Mouse (Mus musculus) limb, embryonic 11.5 days (tissue): ENCODE results near the gene Cdk6. TPM values are rescaled to one million over a fixed set of nuclear protein-coding genes. Genes with fewer than 3 reads are reported as not detected.

Experiments
- ATAC-seq: fragments of 200-750 bp; cut with Nextera tagmentation; 2 replicates; pipeline ENCODE4 v1.8.0; 2017; ENCODE audit warnings: low read depth; ENCODE audit not compliant: insufficient number of reproducible peaks, low FRiP score, low TSS enrichment
- DNase-seq: peaks from one replicate; pipeline ENCODE4 v3.0.0-alpha.2; 2015; ENCODE audit warnings: low spot score
- H3K27ac ChIP-seq: fragments of 300-500 bp; sonication (generic); replicated peaks from 2 replicates; pipeline ENCODE4 v1.5.1; 2014; ENCODE audit warnings: low read depth, mild to moderate bottlenecking, low read length
- H3K27me3 ChIP-seq: fragments of 300-500 bp; sonication (generic); 2 replicates; pipeline ENCODE4 v1.6.1; 2014; ENCODE audit warnings: mild to moderate bottlenecking, low read length, mixed read lengths; ENCODE audit not compliant: control insufficient read depth, insufficient read depth
- H3K36me3 ChIP-seq: fragments of 300-500 bp; sonication (generic); 2 replicates; pipeline ENCODE4 v1.6.1; 2014; ENCODE audit warnings: mild to moderate bottlenecking, low read length, moderate library complexity, mixed read lengths; ENCODE audit not compliant: control insufficient read depth, insufficient read depth
- H3K4me1 ChIP-seq: fragments of 300-500 bp; sonication (generic); 2 replicates; pipeline ENCODE4 v1.6.1; 2014; ENCODE audit warnings: low read length, mixed read lengths; ENCODE audit not compliant: control insufficient read depth, insufficient read depth
- H3K4me2 ChIP-seq: fragments of 300-500 bp; sonication (generic); 2 replicates; pipeline ENCODE4 v1.6.1; 2014; ENCODE audit warnings: low read depth, mild to moderate bottlenecking, moderate library complexity; ENCODE audit not compliant: severe bottlenecking
- H3K4me3 ChIP-seq: fragments of 300-500 bp; sonication (generic); 2 replicates; pipeline ENCODE4 v1.5.1; 2014; ENCODE audit warnings: low read depth, low read length
- H3K9ac ChIP-seq: fragments of 300-500 bp; sonication (generic); 2 replicates; pipeline ENCODE4 v1.6.1; 2014; ENCODE audit warnings: mild to moderate bottlenecking, low read length
- H3K9me3 ChIP-seq: fragments of 300-500 bp; sonication (generic); 2 replicates; pipeline ENCODE4 v1.6.1; 2016; ENCODE audit warnings: low read length; ENCODE audit not compliant: control insufficient read depth
- WGBS: fragments of 180-500 bp; shearing (Covaris S2); extraction: QIAGEN DNeasy Blood & Tissue Kit; methylation state at CpG from one replicate; pipeline ENCODE4 v1.1.7; 2014; 5-methylcytosine and 5-hydroxymethylcytosine counted together
- polyA plus RNA-seq: library from polyadenylated mRNA; unstranded; fragments of >200 nt; fragmentation: Nextera tagmentation; extraction: Ambion mirVana; gene quantifications from 2 replicates; pipeline ENCODE4 v1.2.1, GENCODE M21; 2014

Gene Cdk6
- polyA plus RNA-seq, 1 experiment from 2014 or later = 31.3 TPM

DNA sequence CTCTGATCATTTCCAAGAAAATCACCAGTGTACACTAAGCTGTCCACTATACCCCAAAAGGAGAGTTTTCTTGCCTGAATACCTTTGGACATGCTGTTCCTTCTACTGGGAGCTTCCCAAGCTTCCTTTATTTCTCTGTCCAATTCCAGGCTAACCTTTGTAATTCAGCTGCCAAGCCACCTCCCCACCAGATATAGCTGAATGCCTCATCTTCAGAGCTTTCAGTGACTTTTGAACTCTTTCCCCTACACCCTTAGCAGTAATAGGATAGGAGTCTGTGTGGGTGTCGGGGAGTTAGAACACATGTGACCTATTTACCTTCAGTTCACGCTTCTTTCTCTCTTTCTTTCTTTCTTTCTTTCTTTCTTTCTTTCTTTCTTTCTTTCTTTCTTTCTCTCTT, 34.9 kb downstream of the Cdk6 start:
- H3K36me3 ChIP-seq = peaks cover 2% of the 10 kb centered on the region; the same call in 1 of the 2 replicates
- H3K4me2 ChIP-seq = no peak overlapping the region
- DNase-seq (no peak), ATAC-seq (no peak)
- no peaks in the 10 kb centered on the region for H3K9me3 ChIP-seq
- 90% methylated on average over 2 of the region's 2 CpGs for WGBS
- no peak overlapping the region for H3K4me3 ChIP-seq
- H3K9ac ChIP-seq = no peak overlapping the region
- peaks cover 4% of the 10 kb centered on the region; the same call in 1 of the 2 replicates for H3K4me1 ChIP-seq
- no peak overlapping the region for H3K27ac ChIP-seq
- no peaks in the 10 kb centered on the region for H3K27me3 ChIP-seq

DNA sequence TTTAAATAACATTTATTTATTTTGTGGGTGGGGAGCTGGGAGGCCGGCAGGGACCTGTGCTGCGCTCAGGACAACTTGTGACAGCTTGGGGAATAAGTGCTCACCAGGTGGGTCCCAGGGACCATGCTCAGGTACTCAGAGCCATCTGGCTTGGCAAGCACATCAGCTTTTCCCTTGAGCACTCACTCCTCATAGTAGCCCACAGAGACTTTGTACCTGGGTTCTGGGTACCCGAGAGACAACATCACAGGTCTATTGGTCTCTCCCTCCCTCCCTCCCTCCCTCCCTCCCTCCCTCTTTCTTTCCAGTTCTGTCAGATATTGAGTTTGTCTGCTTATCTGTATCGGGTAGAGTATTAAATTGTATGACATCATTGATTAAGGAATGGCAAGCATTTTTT, 38.0 kb downstream of the Cdk6 start:
- no peak overlapping the region for H3K4me2 ChIP-seq
- H3K4me1 ChIP-seq = no peaks in the 10 kb centered on the region
- H3K9ac ChIP-seq = no peak overlapping the region
- no peaks in the 10 kb centered on the region for H3K9me3 ChIP-seq
- WGBS = 82% methylated on average over 4 of the region's 4 CpGs
- H3K4me3 ChIP-seq = no peak overlapping the region
- DNase-seq (no peak), ATAC-seq (no peak)
- H3K27me3 ChIP-seq = no peaks in the 10 kb centered on the region
- H3K27ac ChIP-seq = no peak overlapping the region
- H3K36me3 ChIP-seq = peaks cover 2% of the 10 kb centered on the region; the same call in 1 of the 2 replicates

GRCm38 (mm10) chr5:3380692-3381233, 39.5 kb downstream of the Cdk6 start:
- Histone ChIP-seq H3K4me1 (no peaks in the 10 kb centered on the region), H3K4me3 (no peak overlapping the region), H3K9me3 (no peaks in the 10 kb centered on the region), H3K27ac (no peak overlapping the region), H3K9ac (no peak overlapping the region), H3K4me2 (no peak overlapping the region), H3K27me3 (no peaks in the 10 kb centered on the region), H3K36me3 (peaks cover 1% of the 10 kb centered on the region; the same call in 1 of the 2 replicates)
- no peak for ATAC-seq
- DNase-seq = no peak
- 89% methylated on average over 9 of the region's 9 CpGs for WGBS

DNA sequence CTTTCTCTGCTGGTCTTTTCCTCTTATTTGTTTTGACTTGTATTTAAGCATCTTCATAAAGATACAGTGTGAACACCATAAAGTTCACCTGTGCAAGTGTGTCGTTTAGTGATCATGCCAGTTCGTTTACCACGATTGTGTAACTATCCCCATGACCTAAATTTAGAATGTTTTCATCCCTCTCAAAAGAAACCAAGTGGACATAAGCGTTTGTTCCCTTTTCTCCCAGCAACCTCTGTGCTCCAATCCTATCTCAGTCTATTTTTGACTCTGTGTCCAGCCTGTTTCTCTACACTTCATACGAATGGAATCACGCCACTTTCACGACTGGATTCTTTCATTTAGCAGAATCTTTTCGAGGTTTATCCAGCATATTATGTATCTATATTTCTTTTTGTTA, 40.5 kb downstream of the Cdk6 start:
- Histone ChIP-seq H3K4me1 (no peaks in the 10 kb centered on the region), H3K36me3 (no peaks in the 10 kb centered on the region), H3K27me3 (no peaks in the 10 kb centered on the region), H3K9ac (no peak overlapping the region), H3K4me3 (no peak overlapping the region), H3K4me2 (no peak overlapping the region), H3K27ac (no peak overlapping the region), H3K9me3 (no peaks in the 10 kb centered on the region)
- DNase-seq (no peak), ATAC-seq (no peak)
- WGBS = 87% methylated on average over 8 of the region's 8 CpGs

DNA sequence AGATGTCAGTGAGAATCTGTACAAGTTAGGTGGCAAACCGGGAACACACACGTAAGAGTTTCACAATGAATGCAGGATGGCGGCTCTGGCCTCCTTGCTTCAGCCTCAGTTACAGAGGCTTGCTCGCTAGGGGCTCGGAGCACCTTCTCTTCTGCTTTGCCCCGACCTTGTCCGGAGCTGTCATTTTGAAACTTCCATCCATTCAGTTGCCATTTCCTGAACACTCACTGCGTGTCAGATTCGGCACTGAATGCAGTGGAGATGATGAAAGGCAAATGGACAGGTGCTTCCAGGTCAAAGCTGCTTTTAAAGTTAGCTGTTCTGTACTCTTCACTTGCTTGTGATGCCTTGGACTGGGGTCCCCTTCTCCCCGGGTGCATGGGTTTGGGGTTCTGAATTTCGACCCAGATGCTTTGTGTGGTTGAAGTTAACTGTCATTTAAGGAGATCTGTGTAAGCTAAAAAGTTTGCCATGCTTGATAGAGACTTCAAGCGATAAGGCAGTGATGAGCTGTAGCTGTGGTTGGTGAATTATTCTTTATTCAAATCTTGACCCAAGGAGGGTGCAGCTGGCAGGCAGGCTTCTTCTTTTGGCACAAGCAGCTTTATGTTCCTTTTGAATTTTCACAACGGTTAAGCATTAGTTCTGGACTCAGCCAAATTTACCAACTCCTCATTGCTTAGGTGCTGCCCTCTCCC, 41.2 kb downstream of the Cdk6 start:
- Histone ChIP-seq H3K27me3 (no peaks in the 10 kb centered on the region), H3K4me1 (no peaks in the 10 kb centered on the region), H3K4me3 (no peak overlapping the region), H3K9ac (no peak overlapping the region), H3K36me3 (no peaks in the 10 kb centered on the region), H3K4me2 (no peak overlapping the region), H3K27ac (no peak overlapping the region), H3K9me3 (no peaks in the 10 kb centered on the region)
- DNase-seq (no peak), ATAC-seq (no peak)
- WGBS = 85% methylated on average over 13 of the region's 13 CpGs

GRCm38 (mm10) chr5:3383547-3383946, 42.3 kb downstream of the Cdk6 start:
- Histone ChIP-seq H3K4me2 (no peak overlapping the region), H3K9ac (no peak overlapping the region), H3K27ac (no peak overlapping the region), H3K36me3 (no peaks in the 10 kb centered on the region), H3K27me3 (no peaks in the 10 kb centered on the region), H3K4me1 (no peaks in the 10 kb centered on the region), H3K9me3 (no peaks in the 10 kb centered on the region), H3K4me3 (no peak overlapping the region)
- ATAC-seq (no peak), DNase-seq (no peak)
- WGBS = 65% methylated on average over 3 of the region's 3 CpGs

GRCm38 (mm10) chr5:3385078-3385477, 43.8 kb downstream of the Cdk6 start:
- no peak for ATAC-seq
- no peak for DNase-seq
- no peaks in the 10 kb centered on the region for H3K4me1 ChIP-seq
- no peak overlapping the region for H3K9ac ChIP-seq
- H3K4me3 ChIP-seq = no peak overlapping the region
- H3K4me2 ChIP-seq = no peak overlapping the region
- H3K27ac ChIP-seq = no peak overlapping the region
- H3K9me3 ChIP-seq = no peaks in the 10 kb centered on the region
- H3K27me3 ChIP-seq = no peaks in the 10 kb centered on the region
- no peaks in the 10 kb centered on the region for H3K36me3 ChIP-seq
- 67% methylated on average over 1 of the region's 1 CpGs for WGBS

- Histone ChIP-seq H3K27ac (no peak overlapping the region), H3K9me3 (no peaks in the 10 kb centered on the region), H3K4me2 (no peak overlapping the region), H3K4me1 (no peaks in the 10 kb centered on the region), H3K36me3 (no peaks in the 10 kb centered on the region), H3K27me3 (no peaks in the 10 kb centered on the region), H3K9ac (no peak overlapping the region), H3K4me3 (no peak overlapping the region)
- no peak for ATAC-seq
- 74% methylated on average over 7 of the region's 7 CpGs for WGBS
- DNase-seq = no peak
Observed at GRCm38 (mm10) chr5:3386021-3386730, 44.9 kb downstream of the Cdk6 start.
